Mouse (Mus musculus): ENCODE results near the gene Gm2696.
"Not testable (repeated sequence)": the region's sequence is repeated elsewhere in the genome, so short reads cannot be mapped to it uniquely, and the experiment has no call there.

DNA sequence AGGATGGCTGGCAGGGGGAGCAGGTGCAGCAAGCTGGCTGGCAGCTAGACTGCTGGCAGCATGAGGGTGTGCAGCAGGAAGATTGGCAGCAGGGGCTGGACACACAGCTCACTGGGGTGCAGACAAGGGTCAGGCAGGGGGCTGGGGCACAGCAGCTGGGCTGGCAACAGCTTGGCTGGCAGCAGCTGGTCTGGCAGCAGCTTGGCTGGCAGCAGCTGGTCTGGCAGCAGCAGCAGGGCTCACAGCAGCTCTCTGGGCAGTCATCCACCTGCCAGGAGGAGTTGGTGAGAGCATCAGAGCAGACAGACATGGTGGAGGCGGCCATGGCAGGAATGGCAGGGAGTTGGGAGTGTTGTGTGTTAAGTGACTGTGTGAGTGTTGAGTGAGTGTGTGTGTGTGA lies 26.6 kb upstream of the Gm2696 start, which contains the start of gene Gm7137:
- TF ChIP-seq POLR2A (IDR thresholded peaks at IDR 0.05; ENCODE audit: low read depth, low read length); EP300 (IDR thresholded peaks at IDR 0.05; ENCODE audit: low read length); CTCF (conservative IDR thresholded peaks at IDR 0.05 in 1 of 2, IDR thresholded peaks at IDR 0.05 in 1 of 2; ENCODE audit: low read depth in 2 of 2, low read length in 2 of 2); CHD2 (IDR thresholded peaks at IDR 0.05; ENCODE audit: low read length); GABPA (IDR thresholded peaks at IDR 0.05; ENCODE audit: insufficient replicate concordance, low read depth, low read length); MYC (IDR thresholded peaks at IDR 0.05; ENCODE audit: low read depth, low read length); USF1 (IDR thresholded peaks at IDR 0.05; ENCODE audit: low read depth, low read length): not testable (repeated sequence)
